Mouse (Mus musculus) limb, embryonic 14.5 days (tissue): ENCODE measurements around the gene Tmf1. TPM values are rescaled to one million over a fixed set of nuclear protein-coding genes. Genes with fewer than 3 reads are reported as not detected.

Experiments
- ATAC-seq: fragments of 200-750 bp; cut with Nextera tagmentation; 2 replicates; pipeline ENCODE4 v1.8.0; 2017; ENCODE audit warnings: low read depth, moderate number of reproducible peaks, moderate TSS enrichment; ENCODE audit not compliant: low FRiP score
- DNase-seq: peaks from one replicate; pipeline ENCODE4 v3.0.0-alpha.2; 2015; ENCODE audit warnings: low spot score
- H3K27ac ChIP-seq: fragments of 300-500 bp; sonication (generic); replicated peaks from 2 replicates; pipeline ENCODE4 v1.5.1; 2014; ENCODE audit warnings: low read depth, mild to moderate bottlenecking, low read length, moderate library complexity, mixed read lengths
- H3K27me3 ChIP-seq: fragments of 300-500 bp; sonication (generic); 2 replicates; pipeline ENCODE4 v1.6.1; 2014; ENCODE audit warnings: low read length, mixed read lengths; ENCODE audit not compliant: control insufficient read depth, insufficient read depth
- H3K36me3 ChIP-seq: fragments of 300-500 bp; sonication (generic); 2 replicates; pipeline ENCODE4 v1.6.1; 2014; ENCODE audit warnings: mild to moderate bottlenecking, low read length, moderate library complexity, mixed read lengths; ENCODE audit not compliant: control insufficient read depth, insufficient read depth
- H3K4me1 ChIP-seq: fragments of 300-500 bp; sonication (generic); 2 replicates; pipeline ENCODE4 v1.6.1; 2014; ENCODE audit warnings: antibody characterized with exemption, low read length, mixed read lengths; ENCODE audit not compliant: control insufficient read depth, insufficient read depth
- H3K4me2 ChIP-seq: fragments of 300-500 bp; sonication (generic); replicated peaks from 2 replicates; pipeline ENCODE4 v1.6.1; 2014; ENCODE audit warnings: low read depth, mild to moderate bottlenecking, low read length, moderate library complexity; ENCODE audit not compliant: severe bottlenecking
- H3K4me3 ChIP-seq: fragments of 300-500 bp; sonication (generic); replicated peaks from 2 replicates; pipeline ENCODE4 v1.5.1; 2014; ENCODE audit warnings: low read length
- H3K9ac ChIP-seq: fragments of 300-500 bp; sonication (generic); 2 replicates; pipeline ENCODE4 v1.6.1; 2014; ENCODE audit warnings: mild to moderate bottlenecking, low read depth, low read length, moderate library complexity; ENCODE audit not compliant: severe bottlenecking
- H3K9me3 ChIP-seq: fragments of 300-500 bp; sonication (generic); 2 replicates; pipeline ENCODE4 v1.6.1; 2016; ENCODE audit warnings: low read length; ENCODE audit not compliant: control insufficient read depth
- POLR2A ChIP-seq: fragments of 200-500 bp; IDR thresholded peaks from 2 replicates; pipeline ENCODE4 v1.8.0; 2012; ENCODE audit warnings: inconsistent platforms, mild to moderate bottlenecking, moderate library complexity, borderline replicate concordance; ENCODE audit not compliant: insufficient read depth, insufficient read length; ENCODE audit errors: extremely low read depth
- WGBS: fragments of 180-500 bp; shearing (Covaris S2); extraction: QIAGEN DNeasy Blood & Tissue Kit; methylation state at CpG from one replicate; pipeline ENCODE4 v1.1.7; 2014; 5-methylcytosine and 5-hydroxymethylcytosine counted together
- polyA plus RNA-seq, 2 experiments: library from polyadenylated mRNA; depleted of rRNA in 1 of 2; stranded (reverse) in 1 of 2; unstranded in 1 of 2; fragments of >200 nt; fragmentation: Nextera tagmentation in 1 of 2; extraction: Ambion mirVana in 1 of 2; gene quantifications; 2 replicates each; pipeline versions ENCODE4 v1.2.1 to v1.2.3; 2012 to 2014

Gene Tmf1
- polyA plus RNA-seq, 2 experiments: 6.2 to 34.8 TPM

DNA sequence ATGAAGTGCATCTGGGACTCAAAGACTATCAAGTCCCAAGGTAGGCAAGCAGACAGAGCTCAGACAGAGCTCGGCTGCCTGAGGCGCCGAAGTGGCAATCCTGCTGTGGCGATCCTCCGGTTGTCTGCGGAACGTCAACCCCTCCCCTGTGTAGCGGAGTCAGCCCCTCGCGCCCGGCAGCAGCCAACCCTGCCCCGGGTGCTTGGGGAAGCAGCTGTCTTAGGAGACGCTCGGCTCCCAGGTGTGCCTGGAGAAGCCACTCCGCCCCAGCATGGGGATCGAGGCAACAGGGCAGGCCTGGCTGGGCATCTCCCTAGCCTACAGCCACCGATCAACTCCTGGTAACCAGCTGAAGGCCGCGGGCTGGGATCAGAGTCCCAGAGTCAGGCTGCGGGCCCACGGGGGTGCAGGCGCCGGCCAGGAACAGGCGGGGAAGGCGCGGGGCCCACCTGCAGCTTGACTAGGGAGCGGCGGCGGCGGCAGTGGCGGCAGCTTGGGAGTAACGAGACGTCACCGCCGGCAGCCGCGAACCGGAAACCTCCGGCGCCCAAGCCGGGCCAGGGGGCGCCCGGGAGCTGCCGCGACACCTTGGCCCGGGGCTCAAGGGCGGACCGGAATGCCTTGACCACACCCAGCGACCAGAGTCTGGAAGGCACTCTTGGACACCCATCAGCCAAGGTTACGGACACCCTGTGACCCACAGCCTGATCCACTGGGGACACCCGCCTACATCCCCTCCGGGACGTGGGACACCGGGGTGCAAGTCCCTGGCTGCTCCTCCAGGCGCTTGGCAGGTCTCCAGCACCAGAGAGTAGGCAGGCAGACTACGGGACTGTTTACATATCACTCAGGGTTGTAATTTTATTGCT is 30.3 kb downstream of the Tmf1 start, which contains the start of gene Eogt:
Gene Eogt (minus strand): TSS at position 800 of the 869 bp plus-strand sequence.
- Histone ChIP-seq H3K27me3 (no peaks in the 10 kb centered on the region), H3K4me1 (peaks cover 21% of the 10 kb centered on the region), H3K4me2 (peak within 1 kb of the TSS; percentile 85), H3K9ac (peak within 1 kb of the TSS; percentile 73), H3K4me3 (peak within 1 kb of the TSS; percentile 57), H3K36me3 (peaks cover 1% of the 10 kb centered on the region), H3K27ac (peak within 1 kb of the TSS; percentile 65), H3K9me3 (no peaks in the 10 kb centered on the region)
- DNase-seq (peak; percentile 44), ATAC-seq (peak; percentile 51)
- no peak for TF ChIP-seq POLR2A
- WGBS: 2% methylated on average over 56 of the region's 56 CpGs

DNA sequence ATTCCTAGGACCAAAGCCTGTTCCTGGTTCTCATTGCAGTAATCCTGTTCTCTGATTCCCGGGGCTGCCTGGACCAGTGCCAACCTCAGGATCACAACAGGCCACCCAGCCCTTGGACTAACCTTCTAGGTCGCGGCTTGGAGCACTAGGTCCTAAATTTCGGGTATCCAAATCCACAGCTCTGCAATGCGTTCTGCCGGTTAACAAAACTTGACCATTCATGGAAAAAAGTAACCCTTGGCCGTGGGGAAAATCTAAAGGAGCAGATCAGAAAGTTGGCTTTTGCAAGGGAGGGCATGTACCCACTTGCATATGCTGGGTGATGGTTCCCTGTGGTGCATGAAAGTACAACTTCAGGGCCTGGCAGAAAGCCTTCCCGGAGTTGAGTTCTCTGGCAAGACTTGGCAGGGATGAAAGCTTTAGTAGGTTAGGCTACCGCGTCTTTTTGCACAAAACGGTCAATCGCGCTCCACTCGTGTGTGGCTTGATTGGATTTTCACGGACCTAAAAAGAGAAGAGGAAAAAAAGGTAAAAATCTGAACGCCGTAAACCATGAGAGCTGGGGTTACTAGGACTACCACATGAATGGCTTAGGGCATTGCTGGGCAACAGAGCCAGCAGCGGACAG is 31.1 kb downstream of the Tmf1 start:
- no peaks in the 10 kb centered on the region for H3K9me3 ChIP-seq
- WGBS: 5% methylated on average over 18 of the region's 18 CpGs
- no peak for TF ChIP-seq POLR2A

DNA sequence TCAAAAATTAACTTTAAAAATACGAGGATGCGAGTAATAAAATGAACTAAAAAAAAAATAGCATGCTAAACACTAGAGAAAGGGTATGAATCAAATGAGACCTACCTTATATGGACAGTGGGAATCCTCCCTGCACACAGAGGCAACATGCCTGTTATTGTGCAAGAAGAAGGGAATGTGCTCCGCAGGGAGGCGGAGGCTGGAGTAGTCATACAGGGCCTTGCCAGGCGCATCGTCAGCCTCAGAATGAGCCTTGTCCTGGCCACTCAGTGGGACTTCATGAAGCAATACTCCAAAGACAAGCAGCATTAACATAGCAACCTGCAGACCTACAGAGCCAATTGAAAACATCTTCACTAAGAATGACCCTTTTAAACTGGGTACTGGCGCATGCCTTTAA is 33.8 kb downstream of the Tmf1 start:
- H3K27ac ChIP-seq: no peak overlapping the region
- WGBS: 85% methylated on average over 7 of the region's 7 CpGs

More for the DNA sequence above, 31.1 kb downstream of the Tmf1 start:
- Histone ChIP-seq H3K27ac (peak overlapping the region; percentile 65; the same call in 1 of the 2 replicates), H3K27me3 (no peaks in the 10 kb centered on the region), H3K9ac (peak overlapping the region; percentile 73), H3K4me3 (peak overlapping the region; percentile 57), H3K4me1 (peaks cover 21% of the 10 kb centered on the region), H3K36me3 (no peaks in the 10 kb centered on the region; the same call in 1 of the 2 replicates), H3K4me2 (peak overlapping the region; percentile 85)
- peak; percentile 41 for DNase-seq
- ATAC-seq: no peak

DNA sequence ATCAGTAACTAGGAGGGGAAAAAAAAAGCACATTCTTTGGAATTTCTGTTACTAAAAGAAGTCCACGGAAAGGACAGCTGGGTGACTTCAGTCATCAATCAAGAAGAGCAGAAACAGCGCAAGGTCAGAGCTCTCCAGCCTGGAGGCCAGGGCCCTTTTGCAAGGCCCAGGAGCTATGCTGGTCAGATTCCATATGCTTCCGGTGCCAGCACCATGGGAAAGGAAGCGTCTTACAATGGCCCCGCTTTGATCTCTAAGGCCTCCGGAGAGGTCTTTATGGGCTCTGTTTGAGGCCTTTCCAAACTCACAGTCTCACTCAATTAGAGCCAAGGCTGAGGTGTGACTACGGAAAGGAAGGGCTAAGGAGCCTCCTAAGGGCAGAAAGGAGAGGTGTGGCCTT is 34.6 kb downstream of the Tmf1 start:
- Histone ChIP-seq H3K27me3 (no peaks in the 10 kb centered on the region), H3K4me1 (peaks cover 21% of the 10 kb centered on the region), H3K4me2 (no peak overlapping the region), H3K27ac (no peak overlapping the region), H3K4me3 (no peak overlapping the region), H3K36me3 (peaks cover 9% of the 10 kb centered on the region; the same call in 1 of the 2 replicates), H3K9me3 (peaks cover 5% of the 10 kb centered on the region; the same call in 1 of the 2 replicates), H3K9ac (no peak overlapping the region)
- no peak for ATAC-seq
- DNase-seq: no peak
- no peak for TF ChIP-seq POLR2A
- 20% methylated on average over 7 of the region's 7 CpGs for WGBS

More for the DNA sequence above, 33.8 kb downstream of the Tmf1 start:
- Histone ChIP-seq H3K4me3 (no peak overlapping the region), H3K27me3 (no peaks in the 10 kb centered on the region), H3K36me3 (0 out of 2 replicates have a peak, but pooled peaks cover 2% of the 10 kb centered on the region), H3K4me1 (peaks cover 21% of the 10 kb centered on the region), H3K9ac (no peak overlapping the region), H3K4me2 (no peak overlapping the region), H3K9me3 (no peaks in the 10 kb centered on the region)
- DNase-seq: no peak
- no peak for ATAC-seq
- no peak for TF ChIP-seq POLR2A

DNA sequence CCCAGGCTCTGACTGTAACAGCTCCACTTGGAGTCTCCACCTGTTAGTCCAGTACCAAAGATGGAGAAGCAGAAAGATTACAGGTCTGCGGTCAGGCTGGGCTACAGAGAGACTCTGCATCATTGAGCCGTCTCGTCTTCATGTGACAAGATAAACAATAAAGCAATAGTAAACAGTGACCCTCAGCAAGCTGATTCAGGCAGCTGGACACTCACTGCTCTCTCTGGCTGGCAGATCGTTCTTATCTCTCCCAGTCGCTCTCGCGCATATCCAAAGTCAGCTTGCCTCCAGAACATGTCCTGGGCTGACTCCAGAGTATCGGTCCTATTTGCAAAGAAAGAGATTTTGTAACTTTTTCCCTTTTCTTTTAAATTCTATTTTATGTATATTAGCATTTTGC is 36.3 kb downstream of the Tmf1 start:
- Histone ChIP-seq H3K4me3 (no peak overlapping the region), H3K36me3 (peaks cover 9% of the 10 kb centered on the region), H3K4me2 (no peak overlapping the region), H3K4me1 (peaks cover 11% of the 10 kb centered on the region), H3K27ac (no peak overlapping the region), H3K27me3 (no peaks in the 10 kb centered on the region), H3K9ac (no peak overlapping the region), H3K9me3 (peaks cover 5% of the 10 kb centered on the region; the same call in 1 of the 2 replicates)
- 90% methylated on average over 8 of the region's 8 CpGs for WGBS
- ATAC-seq: no peak
- no peak for DNase-seq
- no peak for TF ChIP-seq POLR2A
